Mouse (Mus musculus): ENCODE measurements at regions not wholly inside any gene's neighbourhood (a gene's known extent, or its start where the extent isn't known, plus 50 kb on each side); places are given as distances from the start of the nearest gene placed in this dataset.

- WGBS: 49% methylated on average over 4 of the region's 4 CpGs
- ATAC-seq (ENCODE audit: low FRiP score, low TSS enrichment): no peak
- no peak overlapping the region for H3K4me3 ChIP-seq (replicated peaks; ENCODE audit: low read depth, low read length)
- no peaks in the 10 kb centered on the region for H3K9me3 ChIP-seq (ENCODE audit: control insufficient read depth, low read length)
- H3K4me1 ChIP-seq (ENCODE audit: control insufficient read depth, insufficient read depth, low read length): no peaks in the 10 kb centered on the region
- no peak overlapping the region for H3K9ac ChIP-seq (replicated peaks; ENCODE audit: low read length)
- no peaks in the 10 kb centered on the region for H3K36me3 ChIP-seq (ENCODE audit: control insufficient read depth, insufficient read depth, low read length)
- DNase-seq: peak; percentile 50
- no peak overlapping the region for H3K4me2 ChIP-seq (ENCODE audit: low read length)
- H3K27ac ChIP-seq (replicated peaks; ENCODE audit: low read depth, low read length): no peak overlapping the region
- H3K27me3 ChIP-seq (ENCODE audit: control insufficient read depth, insufficient read depth, low read length): no peaks in the 10 kb centered on the region
Measured at GRCm38 (mm10) chr16:47205339-47205738, 707.0 kb upstream of the Nectin3 start.

- Histone ChIP-seq H3K9ac (replicated peaks; ENCODE audit: low read length) (no peak overlapping the region), H3K27ac (replicated peaks; ENCODE audit: low read depth, low read length) (no peak overlapping the region), H3K36me3 (ENCODE audit: control insufficient read depth, insufficient read depth, low read length) (no peaks in the 10 kb centered on the region), H3K4me1 (ENCODE audit: control insufficient read depth, insufficient read depth, low read length) (no peaks in the 10 kb centered on the region), H3K4me3 (replicated peaks; ENCODE audit: low read depth, low read length) (no peak overlapping the region), H3K27me3 (ENCODE audit: control insufficient read depth, insufficient read depth, low read length) (no peaks in the 10 kb centered on the region), H3K4me2 (ENCODE audit: low read length) (no peak overlapping the region), H3K9me3 (ENCODE audit: control insufficient read depth, low read length) (no peaks in the 10 kb centered on the region)
- ATAC-seq (ENCODE audit: low FRiP score, low TSS enrichment) (peak; percentile 43; the same call in 1 of the 2 replicates), DNase-seq (peak; percentile 30)
- 56% methylated on average over 3 of the region's 3 CpGs for WGBS
Measured at GRCm38 (mm10) chr16:47204672-47205307, 706.5 kb upstream of the Nectin3 start.

DNA sequence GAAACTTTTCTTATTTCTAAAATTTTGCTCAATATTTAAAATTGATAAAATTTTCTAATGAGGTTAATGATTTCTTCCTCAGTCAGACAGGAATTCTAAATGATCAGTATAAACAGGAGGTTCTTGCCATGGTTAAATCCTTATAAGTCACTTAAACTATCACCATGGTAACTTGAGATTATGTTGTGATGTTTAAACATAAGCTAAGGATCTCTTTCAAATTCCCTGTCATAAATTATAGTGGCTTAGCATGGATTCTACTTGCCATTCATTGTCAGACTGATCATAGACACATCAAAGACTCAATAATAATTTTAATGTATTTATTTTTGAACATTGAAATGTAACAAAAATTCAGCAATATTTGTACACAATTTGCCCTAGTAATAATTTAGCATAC, 705.7 kb upstream of the Nectin3 start:
- peak; percentile 27 for DNase-seq
- no peaks in the 10 kb centered on the region for H3K4me1 ChIP-seq (ENCODE audit: control insufficient read depth, insufficient read depth, low read length)
- H3K4me2 ChIP-seq (ENCODE audit: low read length): no peak overlapping the region
- H3K27me3 ChIP-seq (ENCODE audit: control insufficient read depth, insufficient read depth, low read length): no peaks in the 10 kb centered on the region
- H3K9me3 ChIP-seq (ENCODE audit: control insufficient read depth, low read length): no peaks in the 10 kb centered on the region
- no peak overlapping the region for H3K9ac ChIP-seq (replicated peaks; ENCODE audit: low read length)
- H3K36me3 ChIP-seq (ENCODE audit: control insufficient read depth, insufficient read depth, low read length): no peaks in the 10 kb centered on the region
- no peak overlapping the region for H3K27ac ChIP-seq (replicated peaks; ENCODE audit: low read depth, low read length)
- no peak for ATAC-seq (ENCODE audit: low FRiP score, low TSS enrichment)
- H3K4me3 ChIP-seq (replicated peaks; ENCODE audit: low read depth, low read length): no peak overlapping the region

GRCm38 (mm10) chr16:47171444-47172182, 673.3 kb upstream of the Nectin3 start:
- H3K27me3 ChIP-seq (ENCODE audit: control insufficient read depth, insufficient read depth, low read length): no peaks in the 10 kb centered on the region
- WGBS: 91% methylated on average over 3 of the region's 3 CpGs
- no peaks in the 10 kb centered on the region for H3K9me3 ChIP-seq (ENCODE audit: control insufficient read depth, low read length)
- H3K27ac ChIP-seq (replicated peaks; ENCODE audit: low read depth, low read length): no peak overlapping the region
- no peaks in the 10 kb centered on the region for H3K36me3 ChIP-seq (ENCODE audit: control insufficient read depth, insufficient read depth, low read length)
- ATAC-seq (ENCODE audit: low FRiP score, low TSS enrichment) (no peak), DNase-seq (no peak)
- no peak overlapping the region for H3K4me3 ChIP-seq (replicated peaks; ENCODE audit: low read depth, low read length)
- H3K4me2 ChIP-seq (ENCODE audit: low read length): no peak overlapping the region
- no peaks in the 10 kb centered on the region for H3K4me1 ChIP-seq (ENCODE audit: control insufficient read depth, insufficient read depth, low read length)
- no peak overlapping the region for H3K9ac ChIP-seq (replicated peaks; ENCODE audit: low read length)

DNA sequence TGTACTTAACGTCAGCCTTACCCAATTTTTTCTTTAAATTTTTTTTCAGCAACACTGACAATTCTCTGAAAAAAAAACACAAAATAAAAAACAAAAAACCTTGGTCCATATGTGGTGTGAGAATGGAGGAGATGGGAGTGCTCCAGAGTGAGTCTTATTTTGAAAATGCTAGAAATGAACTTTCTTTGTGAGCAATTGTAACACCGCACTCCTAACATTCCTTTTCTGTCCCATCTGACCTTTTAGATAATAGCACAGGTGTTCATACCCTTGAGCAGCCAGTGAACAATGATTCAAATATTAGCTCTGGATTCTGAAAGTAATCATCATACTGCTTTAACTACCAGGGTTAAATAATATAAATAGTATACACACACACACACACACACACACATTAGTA, 666.2 kb upstream of the Nectin3 start:
- no peak for ATAC-seq (ENCODE audit: low FRiP score, low TSS enrichment)
- Histone ChIP-seq H3K36me3 (ENCODE audit: control insufficient read depth, insufficient read depth, low read length) (no peaks in the 10 kb centered on the region), H3K9ac (replicated peaks; ENCODE audit: low read length) (no peak overlapping the region), H3K27me3 (ENCODE audit: control insufficient read depth, insufficient read depth, low read length) (no peaks in the 10 kb centered on the region), H3K9me3 (ENCODE audit: control insufficient read depth, low read length) (no peaks in the 10 kb centered on the region), H3K4me3 (replicated peaks; ENCODE audit: low read depth, low read length) (no peak overlapping the region), H3K4me2 (ENCODE audit: low read length) (no peak overlapping the region), H3K27ac (replicated peaks; ENCODE audit: low read depth, low read length) (no peak overlapping the region), H3K4me1 (ENCODE audit: control insufficient read depth, insufficient read depth, low read length) (no peaks in the 10 kb centered on the region)
- 84% methylated on average over 2 of the region's 2 CpGs for WGBS
- no peak for DNase-seq

All from midbrain, embryonic 14.5 days (tissue).